Mouse (Mus musculus) bone marrow macrophage, adult 2 months (primary cell): Measurements from ENCODE around the gene Cd164l2.

Experiments
- CTCF ChIP-seq: IDR thresholded peaks from 2 replicates; pipeline ENCODE4 v1.5.1; 2012; ENCODE audit warnings: low read depth, mild to moderate bottlenecking, low read length, moderate library complexity
- POLR2A ChIP-seq: IDR thresholded peaks from 2 replicates; pipeline ENCODE4 v1.6.1; 2012; ENCODE audit warnings: mild to moderate bottlenecking, low read depth, low read length, borderline replicate concordance

DNA sequence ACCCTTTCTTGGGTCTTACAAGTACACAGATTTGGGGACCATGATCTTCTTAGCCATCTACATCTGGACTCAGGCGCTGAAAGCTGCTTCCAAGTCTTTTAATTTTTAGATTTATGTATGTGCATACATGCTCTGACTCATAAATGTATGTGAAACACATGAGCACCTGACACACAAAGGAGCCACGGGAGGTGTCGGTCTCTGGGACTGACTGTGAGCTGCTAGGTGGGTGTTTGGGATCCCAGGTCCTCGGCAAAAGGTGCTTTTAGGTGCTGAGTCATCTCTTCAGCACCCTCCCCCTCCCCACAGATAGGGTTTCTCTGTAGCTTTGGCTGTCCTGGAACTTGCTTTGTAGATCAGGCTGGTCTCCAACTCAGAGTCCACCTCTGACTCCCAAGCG lies 51.8 kb downstream of the Cd164l2 start:
- no peak for TF ChIP-seq POLR2A
- TF ChIP-seq CTCF = no peak
